Mouse (Mus musculus) liver, postnatal 0 days (tissue): ENCODE measurements around the gene Srrm1.

Experiments used
- CTCF ChIP-seq: sonication (generic); IDR thresholded peaks from 2 replicates; pipeline ENCODE4 v1.5.1; 2016; ENCODE audit warnings: antibody characterized with exemption, low read depth
- EP300 ChIP-seq: IDR thresholded peaks from 2 replicates; pipeline ENCODE4 v1.6.1; 2016; ENCODE audit warnings: antibody characterized with exemption, low read depth, mild to moderate bottlenecking

GRCm38 (mm10) chr4:135315287-135315686 lies 37.8 kb downstream of the Srrm1 start:
- TF ChIP-seq CTCF (no peak), EP300 (no peak)
